Mouse (Mus musculus) CH12.LX (cell line): Measurements from ENCODE around the gene Atg10.

Source experiments
- CTCF ChIP-seq, 2 experiments: IDR thresholded peaks in 1 of 2; conservative IDR thresholded peaks in 1 of 2; 2 replicates each; pipeline ENCODE4 v1.5.1; 2011 to 2012; ENCODE audit warnings: low read depth in 2 of 2, low read length in 2 of 2, improper control_type of control experiment in 1 of 2, inconsistent platforms in 1 of 2, mild to moderate bottlenecking in 1 of 2, moderate library complexity in 1 of 2
- MAFK ChIP-seq: IDR thresholded peaks from 2 replicates; pipeline ENCODE4 v1.6.1; 2011; ENCODE audit warnings: low read length, improper control_type of control experiment; ENCODE audit not compliant: insufficient replicate concordance
- MYC ChIP-seq: IDR thresholded peaks from 2 replicates; pipeline ENCODE4 v1.6.1; 2011; ENCODE audit warnings: low read depth, mild to moderate bottlenecking, improper control_type of control experiment, low read length
- POLR2A ChIP-seq: IDR thresholded peaks from 2 replicates; pipeline ENCODE4 v1.6.1; 2011; ENCODE audit warnings: low read depth, mild to moderate bottlenecking, improper control_type of control experiment, low read length
- POLR2AphosphoS2 ChIP-seq: IDR thresholded peaks from 2 replicates; pipeline ENCODE4 v1.6.1; 2011; ENCODE audit warnings: low read depth, low read length, improper control_type of control experiment
- USF2 ChIP-seq: conservative IDR thresholded peaks from 2 replicates; pipeline ENCODE4 v1.6.1; 2011; ENCODE audit warnings: low read depth, low read length, improper control_type of control experiment
- ZNF384 ChIP-seq: IDR thresholded peaks from 2 replicates; pipeline ENCODE4 v1.6.1; 2012; ENCODE audit warnings: low read depth, low read length, improper control_type of control experiment, inconsistent platforms

DNA sequence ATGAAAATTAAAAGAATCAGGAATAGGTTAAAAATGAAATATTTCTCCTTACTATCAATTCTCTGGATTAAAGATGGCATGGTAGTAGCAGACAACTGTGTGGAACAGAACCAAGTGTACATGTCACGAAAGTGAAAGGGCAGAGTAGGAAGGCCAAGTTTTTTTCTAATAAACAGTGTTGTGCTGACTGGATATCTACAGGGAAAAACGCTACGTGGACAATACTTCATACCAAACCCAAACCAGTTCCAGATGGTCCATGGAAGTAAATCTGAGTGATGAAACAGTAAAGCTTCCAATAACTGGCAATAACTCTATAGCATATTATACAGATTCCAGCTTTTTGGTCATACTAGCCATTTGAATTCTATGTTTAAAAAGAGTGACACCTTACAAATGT lies 235.5 kb downstream of the Atg10 start:
- TF ChIP-seq CTCF (conservative IDR thresholded peaks at IDR 0.05 in 1 of 2, IDR thresholded peaks at IDR 0.05 in 1 of 2; ENCODE audit: low read depth in 2 of 2, low read length in 2 of 2) (no peak), MAFK (no peak), USF2 (no peak), POLR2AphosphoS2 (no peak), ZNF384 (no peak), MYC (no peak), POLR2A (no peak)
